Mouse (Mus musculus): ENCODE measurements around the gene Nlrp9b. TPM values are rescaled to one million over a fixed set of nuclear protein-coding genes. Genes with fewer than 3 reads are reported as not detected.
A peak's percentile ranks its signal among the peaks of the same experiment; 100 is the strongest.
"Not testable (repeated sequence)": the region's sequence is repeated elsewhere in the genome, so short reads cannot be mapped to it uniquely, and the experiment has no call there.

Nlrp9b gene
- polyA plus RNA-seq, 1 experiment from 2014 or later = not detected

- no peak for DNase-seq (ENCODE audit: low spot score)
- no peak within 1 kb of the TSS for H3K4me2 ChIP-seq (replicated peaks; ENCODE audit: low read depth)
- H3K9ac ChIP-seq (ENCODE audit: low read length) = no peak within 1 kb of the TSS
- no peak within 1 kb of the TSS for H3K27ac ChIP-seq (replicated peaks)
- H3K4me1 ChIP-seq (replicated peaks; ENCODE audit: control insufficient read depth, insufficient read depth) = no peaks in the 10 kb centered on the region
- H3K9me3 ChIP-seq (ENCODE audit: control insufficient read depth, low read length) = no peaks in the 10 kb centered on the region
- ATAC-seq (ENCODE audit: low FRiP score, low TSS enrichment) = no peak
- 75% methylated on average over 7 of the region's 7 CpGs for WGBS
- TF ChIP-seq EP300 (optimal IDR thresholded peaks at IDR 0.05) (no peak), CTCF (IDR thresholded peaks at IDR 0.05; ENCODE audit: low read depth) (no peak)
- no peak within 1 kb of the TSS for H3K4me3 ChIP-seq (ENCODE audit: low read depth, low read length)
- no peaks in the 10 kb centered on the region for H3K27me3 ChIP-seq (ENCODE audit: control insufficient read depth, insufficient read depth, low read length)
- H3K36me3 ChIP-seq (ENCODE audit: control insufficient read depth, insufficient read depth, low read length) = no peaks in the 10 kb centered on the region
Measured at GRCm38 (mm10) chr7:19964985-19965579, 26.2 kb upstream of the Nlrp9b start, which contains the start of gene Ceacam20. TSS of gene Ceacam20 (plus strand) at chr7:19965412.

GRCm38 (mm10) chr7:19969106-19969505 is 22.2 kb upstream of the Nlrp9b start:
- WGBS = 74% methylated on average over 3 of the region's 3 CpGs
- no peak for TF ChIP-seq CTCF (IDR thresholded peaks at IDR 0.05; ENCODE audit: low read depth)
- TF ChIP-seq EP300 (optimal IDR thresholded peaks at IDR 0.05) = no peak
- no peaks in the 10 kb centered on the region for H3K4me1 ChIP-seq (replicated peaks; ENCODE audit: control insufficient read depth, insufficient read depth)

GRCm38 (mm10) chr7:19969541-19970090 is 21.6 kb upstream of the Nlrp9b start:
- DNase-seq (ENCODE audit: low spot score) (no peak), ATAC-seq (ENCODE audit: low FRiP score, low TSS enrichment) (no peak)
- no peaks in the 10 kb centered on the region for H3K27me3 ChIP-seq (ENCODE audit: control insufficient read depth, insufficient read depth, low read length)
- no peaks in the 10 kb centered on the region for H3K9me3 ChIP-seq (ENCODE audit: control insufficient read depth, low read length)
- no peak overlapping the region for H3K4me3 ChIP-seq (ENCODE audit: low read depth, low read length)
- no peak overlapping the region for H3K9ac ChIP-seq (ENCODE audit: low read length)
- H3K27ac ChIP-seq (replicated peaks) = no peak overlapping the region
- TF ChIP-seq EP300 (optimal IDR thresholded peaks at IDR 0.05) (no peak), CTCF (IDR thresholded peaks at IDR 0.05; ENCODE audit: low read depth) (peak; percentile 24)
- no peaks in the 10 kb centered on the region for H3K36me3 ChIP-seq (ENCODE audit: control insufficient read depth, insufficient read depth, low read length)
- no peaks in the 10 kb centered on the region for H3K4me1 ChIP-seq (replicated peaks; ENCODE audit: control insufficient read depth, insufficient read depth)
- no peak overlapping the region for H3K4me2 ChIP-seq (replicated peaks; ENCODE audit: low read depth)
- WGBS = 98% methylated on average over 4 of the region's 4 CpGs

More at GRCm38 (mm10) chr7:19969106-19969505, 22.2 kb upstream of the Nlrp9b start:
- ATAC-seq (ENCODE audit: low FRiP score, low TSS enrichment) (no peak), DNase-seq (ENCODE audit: low spot score) (no peak)
- Histone ChIP-seq H3K9ac (ENCODE audit: low read length) (no peak overlapping the region), H3K36me3 (ENCODE audit: control insufficient read depth, insufficient read depth, low read length) (no peaks in the 10 kb centered on the region), H3K27me3 (ENCODE audit: control insufficient read depth, insufficient read depth, low read length) (no peaks in the 10 kb centered on the region), H3K9me3 (ENCODE audit: control insufficient read depth, low read length) (no peaks in the 10 kb centered on the region), H3K27ac (replicated peaks) (no peak overlapping the region), H3K4me3 (ENCODE audit: low read depth, low read length) (no peak overlapping the region), H3K4me2 (replicated peaks; ENCODE audit: low read depth) (no peak overlapping the region)

- Histone ChIP-seq H3K9me3 (ENCODE audit: control insufficient read depth, low read length) (no peaks in the 10 kb centered on the region), H3K27me3 (ENCODE audit: control insufficient read depth, insufficient read depth, low read length) (no peaks in the 10 kb centered on the region), H3K4me2 (replicated peaks; ENCODE audit: low read depth) (no peak overlapping the region), H3K27ac (replicated peaks) (no peak overlapping the region), H3K4me3 (ENCODE audit: low read depth, low read length) (no peak overlapping the region), H3K36me3 (ENCODE audit: control insufficient read depth, insufficient read depth, low read length) (no peaks in the 10 kb centered on the region), H3K9ac (ENCODE audit: low read length) (no peak overlapping the region), H3K4me1 (replicated peaks; ENCODE audit: control insufficient read depth, insufficient read depth) (no peaks in the 10 kb centered on the region)
- 93% methylated on average over 8 of the region's 8 CpGs for WGBS
- DNase-seq (ENCODE audit: low spot score) (no peak), ATAC-seq (ENCODE audit: low FRiP score, low TSS enrichment) (no peak)
- TF ChIP-seq CTCF (IDR thresholded peaks at IDR 0.05; ENCODE audit: low read depth) (no peak), EP300 (optimal IDR thresholded peaks at IDR 0.05) (no peak)
Measured at GRCm38 (mm10) chr7:19970196-19970595, 21.1 kb upstream of the Nlrp9b start.

- ATAC-seq (ENCODE audit: low FRiP score, low TSS enrichment) = peak; percentile 81
- WGBS = 75% methylated on average over 4 of the region's 4 CpGs
- TF ChIP-seq EP300 (optimal IDR thresholded peaks at IDR 0.05) (no peak), CTCF (IDR thresholded peaks at IDR 0.05; ENCODE audit: low read depth) (no peak)
Measured at GRCm38 (mm10) chr7:19971516-19971915, 19.7 kb upstream of the Nlrp9b start.

GRCm38 (mm10) chr7:19996721-19997120 is 5.5 kb downstream of the Nlrp9b start:
- WGBS = 59% methylated on average over 3 of the region's 3 CpGs
- not testable (repeated sequence) for H3K27ac ChIP-seq (replicated peaks); H3K36me3 ChIP-seq (ENCODE audit: control insufficient read depth, insufficient read depth, low read length); ATAC-seq (ENCODE audit: low FRiP score, low TSS enrichment); H3K4me3 ChIP-seq (ENCODE audit: low read depth, low read length); H3K4me1 ChIP-seq (replicated peaks; ENCODE audit: control insufficient read depth, insufficient read depth); H3K27me3 ChIP-seq (ENCODE audit: control insufficient read depth, insufficient read depth, low read length); H3K4me2 ChIP-seq (replicated peaks; ENCODE audit: low read depth); DNase-seq (ENCODE audit: low spot score); H3K9me3 ChIP-seq (ENCODE audit: control insufficient read depth, low read length); H3K9ac ChIP-seq (ENCODE audit: low read length)

More at GRCm38 (mm10) chr7:19971516-19971915, 19.7 kb upstream of the Nlrp9b start:
- no peak overlapping the region for H3K27ac ChIP-seq (replicated peaks)
- DNase-seq (ENCODE audit: low spot score) = peak; percentile 56
- no peaks in the 10 kb centered on the region for H3K36me3 ChIP-seq (ENCODE audit: control insufficient read depth, insufficient read depth, low read length)
- no peaks in the 10 kb centered on the region for H3K4me1 ChIP-seq (replicated peaks; ENCODE audit: control insufficient read depth, insufficient read depth)
- no peaks in the 10 kb centered on the region for H3K9me3 ChIP-seq (ENCODE audit: control insufficient read depth, low read length)
- no peak overlapping the region for H3K4me3 ChIP-seq (ENCODE audit: low read depth, low read length)
- H3K27me3 ChIP-seq (ENCODE audit: control insufficient read depth, insufficient read depth, low read length) = no peaks in the 10 kb centered on the region
- no peak overlapping the region for H3K9ac ChIP-seq (ENCODE audit: low read length)
- H3K4me2 ChIP-seq (replicated peaks; ENCODE audit: low read depth) = no peak overlapping the region

All from stomach, postnatal 0 days (tissue).